Mouse (Mus musculus) ovary, adult 18-20 months (tissue): ENCODE measurements at regions not wholly inside any gene's neighbourhood (a gene's known extent, or its start where the extent isn't known, plus 50 kb on each side); places are given as distances from the start of the nearest gene placed in this dataset.
"Not testable (repeated sequence)": the region's sequence is repeated elsewhere in the genome, so short reads cannot be mapped to it uniquely, and the experiment has no call there.

ENCODE experiments used
- DNase-seq: peaks from one replicate; pipeline ENCODE4 v3.0.0; 2022; ENCODE audit warnings: low spot score, mixed read lengths

DNA sequence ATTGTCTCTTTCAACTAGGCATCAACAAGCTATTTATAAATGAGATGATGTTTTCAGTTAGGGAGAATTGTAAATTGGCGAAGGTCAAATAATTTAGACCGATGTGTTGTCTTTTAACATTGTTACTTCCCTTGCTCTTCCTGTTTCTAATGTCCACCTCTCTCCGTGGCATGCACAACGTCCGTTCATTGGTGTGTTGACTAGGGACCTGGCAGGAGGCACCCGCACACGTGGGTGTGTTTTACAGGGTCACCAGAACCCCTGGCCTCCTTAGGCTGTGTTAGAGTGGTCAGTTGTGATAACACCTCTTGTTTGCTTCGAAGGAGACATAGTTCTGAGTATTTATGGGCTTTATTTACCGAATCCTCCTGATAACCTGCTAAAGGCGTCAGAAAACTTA, 222.8 kb downstream of the Brms1l start:
- DNase-seq, result no peak

DNA sequence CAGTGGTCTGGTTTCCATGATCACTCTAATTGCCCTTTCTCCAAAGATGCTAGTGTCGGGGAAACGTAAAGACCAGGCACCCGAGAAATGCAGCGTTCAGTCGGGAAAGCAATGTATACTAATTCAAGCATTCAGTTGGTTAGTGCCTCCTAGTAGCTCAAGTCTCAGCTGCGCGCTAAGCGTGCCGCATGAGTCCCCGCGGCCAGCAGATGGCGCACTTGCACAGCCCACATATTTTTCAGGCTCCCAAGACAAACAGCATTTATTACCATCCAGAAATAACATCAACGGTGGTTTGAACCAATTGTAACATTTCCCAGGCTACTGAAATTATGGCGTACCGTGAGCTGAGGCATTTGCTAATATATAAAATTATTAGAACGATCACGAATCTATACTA, 222.3 kb downstream of the Brms1l start:
- peak; percentile 16 for DNase-seq

DNA sequence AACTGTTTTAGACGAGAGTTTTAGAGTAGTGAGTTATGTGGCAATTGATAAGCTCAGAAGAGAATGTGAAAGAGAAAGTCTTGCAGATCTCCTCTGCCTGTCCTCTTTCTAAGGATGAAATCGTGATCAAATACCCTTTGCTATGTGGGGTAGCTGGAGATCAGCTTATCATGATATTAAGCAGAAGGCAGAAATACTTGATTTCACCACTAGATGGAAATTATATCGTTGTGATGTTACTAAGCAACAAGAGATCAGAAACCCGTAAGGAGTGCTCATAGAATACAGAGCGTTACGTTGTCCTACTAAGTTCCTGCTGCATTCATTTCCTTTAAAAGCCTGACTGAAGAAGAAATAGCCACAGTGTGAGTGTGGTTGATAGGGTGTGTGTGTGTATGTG, 219.3 kb downstream of the Brms1l start:
- no peak for DNase-seq

DNA sequence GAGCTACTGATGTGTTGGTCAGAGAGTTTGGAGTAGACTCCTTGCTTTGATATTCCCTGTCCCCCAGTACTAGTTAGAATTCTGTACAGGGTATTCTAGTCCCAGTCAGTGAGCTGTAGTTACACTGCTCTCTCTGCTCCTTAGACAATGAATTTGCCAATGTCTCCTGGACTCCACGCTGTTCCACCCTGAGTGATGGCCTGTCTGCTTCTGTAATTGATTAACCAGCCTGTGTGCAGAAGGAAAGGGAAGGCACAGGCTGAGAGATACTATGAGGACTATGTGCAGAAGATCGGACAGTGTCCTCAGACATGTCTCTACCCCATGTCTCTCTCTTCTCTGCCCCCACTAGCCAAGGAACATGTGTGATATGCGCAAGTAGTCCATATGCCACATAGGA, 209.9 kb downstream of the Brms1l start:
- DNase-seq, result no peak

DNA sequence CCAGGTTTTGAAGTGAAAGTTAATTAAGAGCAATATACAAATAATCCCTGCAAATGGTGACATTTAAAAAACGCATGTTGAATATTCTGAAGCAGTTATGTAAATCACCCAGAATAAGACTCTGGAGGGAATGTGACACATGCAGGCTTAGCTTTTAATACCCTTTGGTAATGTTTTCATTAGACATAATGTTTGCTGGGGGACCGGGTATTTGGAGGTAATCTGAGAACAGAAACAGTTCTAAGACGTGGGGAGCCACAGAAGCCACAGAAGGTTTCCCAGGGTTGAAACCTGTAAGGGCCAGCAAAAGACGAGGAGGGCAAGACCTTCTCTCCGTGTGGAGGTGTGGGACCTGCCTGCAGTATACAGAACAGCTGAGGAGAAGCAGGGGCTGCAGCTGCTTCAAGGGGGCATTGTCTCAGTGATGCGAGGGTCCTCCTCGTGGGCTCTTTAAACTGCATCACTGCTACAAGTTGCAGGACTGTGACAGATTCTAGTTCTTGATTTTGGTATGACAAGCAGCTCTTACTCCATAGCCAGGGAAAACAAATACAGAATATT, 184.9 kb downstream of the Brms1l start:
- no peak for DNase-seq

DNA sequence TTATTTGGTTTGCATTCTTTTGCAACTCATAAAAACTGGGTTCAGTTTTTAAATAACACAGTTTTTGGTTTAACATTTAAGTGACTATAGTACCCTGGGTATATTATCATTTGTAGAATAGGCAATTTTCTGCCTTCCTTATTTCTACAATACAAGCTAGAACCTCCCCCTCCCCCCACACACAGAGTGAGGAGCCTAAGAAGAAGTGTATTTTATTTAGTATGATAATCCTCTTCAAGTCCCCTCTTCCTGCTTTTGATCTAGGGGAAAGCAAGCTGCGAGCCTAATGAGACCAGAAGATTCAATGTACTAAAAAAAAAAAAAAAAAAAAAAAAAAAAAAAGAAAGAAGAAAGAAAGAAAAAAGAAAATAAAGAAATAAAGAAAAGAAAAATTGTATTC, 184.4 kb downstream of the Brms1l start:
- DNase-seq, result no peak

DNA sequence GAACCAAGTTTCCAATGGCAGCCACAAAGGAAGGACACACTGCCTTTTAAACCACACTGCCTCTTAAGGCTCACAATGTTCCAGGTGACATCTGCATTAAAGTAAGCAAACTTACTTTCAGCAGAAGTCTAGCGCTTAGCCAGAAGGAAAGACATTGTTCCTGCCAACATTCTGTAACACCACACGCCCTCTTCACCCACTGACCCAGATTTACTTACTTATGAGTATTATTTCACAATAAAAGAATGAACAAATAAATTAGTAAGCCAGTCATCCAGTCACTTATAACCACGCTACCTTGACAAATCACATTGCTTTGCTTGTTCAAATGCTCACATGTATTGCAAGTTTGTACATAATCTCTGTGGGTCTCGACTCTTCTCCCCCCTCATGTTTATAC, 173.9 kb downstream of the Brms1l start:
- no peak for DNase-seq

DNA sequence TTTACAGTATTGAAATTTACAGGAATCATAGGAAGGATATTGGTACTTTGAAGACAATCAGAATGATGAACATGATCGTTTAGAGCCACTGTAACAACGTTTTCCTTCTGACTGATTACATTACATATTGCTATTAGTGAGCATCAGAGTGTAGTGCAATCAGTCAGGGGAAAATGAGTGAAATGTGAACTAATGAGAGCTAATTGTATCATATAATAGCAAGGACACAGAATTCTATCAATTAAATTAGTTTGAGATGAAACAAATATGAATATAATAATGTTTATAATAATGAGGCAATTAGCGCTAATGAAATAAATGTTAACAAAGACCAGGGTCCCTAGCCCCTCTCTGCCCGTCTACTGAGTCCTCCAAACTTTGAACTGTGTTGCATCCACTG, 169.7 kb downstream of the Brms1l start:
- no peak for DNase-seq

DNA sequence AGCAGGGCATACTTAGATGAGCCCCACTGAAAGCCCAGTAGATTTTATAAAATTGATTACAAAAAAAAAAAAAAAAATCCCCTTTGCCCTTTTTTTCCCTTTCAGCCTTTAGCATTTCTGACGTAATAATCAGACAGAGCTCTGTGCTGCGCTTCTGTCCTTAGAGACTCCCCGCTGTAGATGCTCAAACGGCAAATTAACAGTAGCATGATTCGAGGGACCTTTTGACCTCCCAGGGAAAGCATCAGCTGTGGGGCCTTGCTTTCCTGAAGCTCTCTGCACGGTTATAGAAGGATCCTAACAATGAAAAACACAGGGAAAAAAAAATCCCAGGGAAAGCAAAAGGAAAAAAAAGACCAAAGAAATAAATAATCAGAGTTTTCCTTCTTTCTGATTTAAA, 169.2 kb downstream of the Brms1l start:
- no peak for DNase-seq

DNA sequence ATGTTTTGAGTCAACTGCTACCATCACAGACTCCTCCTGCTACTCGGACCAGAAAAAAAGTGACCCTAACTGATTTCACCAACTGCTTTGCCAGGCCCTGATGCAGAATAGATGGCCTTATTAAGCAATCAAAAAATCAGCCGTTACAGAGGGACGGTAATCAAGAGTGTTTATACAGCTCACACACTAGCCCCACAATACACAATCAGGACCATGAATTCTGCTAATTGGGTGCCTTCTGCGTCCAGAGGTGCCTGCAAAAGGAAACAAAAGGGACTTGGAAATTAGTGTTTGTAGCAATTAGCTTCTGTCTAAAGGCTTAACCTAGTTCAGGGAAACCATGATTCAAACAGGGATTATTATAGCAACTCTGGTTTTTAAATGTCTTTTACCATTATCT, 168.4 kb downstream of the Brms1l start:
- DNase-seq, result no peak

DNA sequence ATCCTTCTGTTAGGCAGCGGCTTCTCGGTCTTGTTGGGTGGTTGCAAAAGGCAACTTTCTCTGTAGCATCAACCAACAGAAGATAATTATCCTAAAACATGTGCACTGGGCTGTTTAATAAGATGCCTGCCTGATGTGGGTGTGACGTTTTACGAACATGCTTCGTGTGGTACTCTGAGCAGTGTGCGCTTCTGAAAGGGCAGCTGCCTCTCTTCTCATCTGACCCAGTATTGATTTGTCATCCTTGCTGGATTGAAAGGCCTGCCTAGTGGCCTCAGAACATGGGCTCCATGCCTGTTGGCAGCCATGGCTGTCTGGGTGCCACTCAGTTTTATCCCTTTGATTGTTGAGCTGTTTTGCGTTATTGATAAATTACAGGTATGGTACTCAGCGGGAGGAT, 167.4 kb downstream of the Brms1l start:
- DNase-seq, result no peak

DNA sequence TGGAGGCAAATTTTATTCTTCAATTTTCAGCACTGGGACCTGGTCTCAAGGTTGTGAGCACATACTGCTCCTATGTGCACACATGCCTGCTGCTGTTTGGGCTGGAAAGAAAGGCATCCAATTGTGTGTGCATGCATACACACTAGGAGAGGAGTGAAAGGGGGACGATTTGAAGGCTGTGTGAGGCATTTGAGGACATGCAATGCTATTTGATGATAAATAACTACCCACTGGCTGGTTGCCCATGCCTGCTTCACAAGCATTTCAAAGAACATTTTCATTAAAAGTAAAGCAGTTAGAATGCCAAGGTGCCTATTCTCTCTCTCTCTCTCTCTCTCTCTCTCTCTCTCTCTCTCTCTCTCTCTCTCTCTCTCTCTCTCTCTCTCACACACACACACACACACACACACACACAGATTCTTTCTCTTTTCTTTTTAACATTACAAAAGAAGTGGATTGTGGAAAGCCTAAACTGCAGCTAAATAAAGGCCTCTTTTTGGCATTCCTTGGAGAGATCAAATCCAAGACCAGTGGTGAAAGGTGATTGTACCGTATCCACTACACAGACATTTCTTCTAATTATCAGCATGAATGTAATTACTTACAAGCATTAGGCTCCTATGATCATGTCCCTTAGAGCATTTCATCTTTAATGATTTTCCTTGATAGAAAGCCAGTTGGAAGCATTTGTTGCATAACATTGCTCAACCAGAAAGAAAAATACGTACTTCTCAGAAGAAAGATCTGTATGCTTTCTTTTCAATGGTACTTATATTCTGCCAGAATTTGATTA, 160.7 kb downstream of the Brms1l start:
- DNase-seq, result no peak

DNA sequence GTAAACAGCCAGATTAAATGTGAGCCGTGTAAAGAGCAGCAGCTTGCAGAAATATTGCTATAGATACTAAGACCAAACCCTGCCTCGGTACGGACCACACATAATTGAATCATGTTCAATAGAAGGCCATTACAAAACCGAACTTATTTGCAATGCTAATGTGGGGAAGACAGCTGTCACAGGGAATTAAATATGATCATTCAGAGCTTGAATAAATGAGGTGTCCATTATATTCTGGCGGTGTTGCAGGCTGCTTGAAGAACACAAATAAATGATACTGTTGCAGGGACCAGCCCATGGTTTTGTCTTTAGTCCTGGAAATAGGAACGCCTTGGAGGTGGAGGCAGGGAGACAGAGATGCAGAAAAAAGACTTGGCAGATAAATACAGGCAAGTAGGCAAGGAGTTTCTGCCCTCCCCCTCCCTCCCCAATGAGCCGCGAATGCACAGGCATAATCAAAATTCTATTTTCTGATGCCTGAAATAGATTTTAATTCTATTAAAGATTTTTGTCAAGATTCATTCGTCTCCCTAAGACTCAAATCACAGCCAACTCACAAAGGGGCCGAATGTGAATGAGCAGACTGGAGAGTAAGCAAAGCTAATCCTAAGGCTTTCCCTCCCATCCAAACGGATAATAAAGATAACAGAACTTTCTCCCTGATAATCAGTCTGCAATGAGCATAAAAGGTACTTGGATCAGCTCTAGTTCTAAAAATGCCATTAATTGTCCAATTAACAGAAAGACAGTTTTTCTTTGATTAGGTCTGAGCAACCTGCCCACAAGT, 147.6 kb downstream of the Brms1l start:
- DNase-seq, result no peak

DNA sequence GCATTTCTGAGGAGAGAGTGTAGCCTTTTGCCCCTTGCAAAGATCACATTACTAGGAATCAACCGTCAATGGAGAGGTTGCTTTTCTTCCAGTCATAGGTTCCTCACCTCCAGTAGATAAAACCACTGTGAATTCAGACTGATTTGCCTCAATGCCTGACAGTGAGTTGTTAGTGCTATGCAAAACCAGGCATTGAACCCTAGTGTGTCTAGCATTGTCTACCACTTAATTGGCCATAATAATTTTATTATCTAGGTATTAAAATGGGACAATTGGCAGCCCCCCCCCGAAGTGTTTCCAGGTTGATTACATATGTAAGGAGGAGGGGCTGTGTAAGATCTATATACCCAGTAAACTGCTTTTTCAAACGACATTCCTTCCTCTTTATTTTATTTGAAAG, 147.0 kb downstream of the Brms1l start:
- DNase-seq, result no peak

DNA sequence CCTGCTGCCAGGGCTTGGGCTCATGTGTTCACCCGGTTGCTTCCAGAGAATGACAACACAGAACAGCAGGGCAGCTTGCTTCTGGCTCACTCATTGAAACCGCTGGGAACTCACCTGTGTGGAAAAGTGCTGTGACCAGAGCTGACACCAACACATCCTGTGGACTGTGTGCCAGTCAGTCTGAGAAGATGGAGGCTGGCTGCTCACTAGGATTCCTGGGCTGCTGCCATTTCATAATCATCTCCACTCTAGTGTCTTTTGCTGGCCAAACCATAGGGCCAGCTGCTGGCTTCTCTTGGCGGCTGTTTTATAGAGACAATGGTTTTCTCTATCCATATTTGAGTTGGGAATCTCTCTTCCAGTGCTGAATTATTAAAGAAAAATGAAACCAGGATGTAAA, 138.1 kb downstream of the Brms1l start:
- DNase-seq, result no peak

DNA sequence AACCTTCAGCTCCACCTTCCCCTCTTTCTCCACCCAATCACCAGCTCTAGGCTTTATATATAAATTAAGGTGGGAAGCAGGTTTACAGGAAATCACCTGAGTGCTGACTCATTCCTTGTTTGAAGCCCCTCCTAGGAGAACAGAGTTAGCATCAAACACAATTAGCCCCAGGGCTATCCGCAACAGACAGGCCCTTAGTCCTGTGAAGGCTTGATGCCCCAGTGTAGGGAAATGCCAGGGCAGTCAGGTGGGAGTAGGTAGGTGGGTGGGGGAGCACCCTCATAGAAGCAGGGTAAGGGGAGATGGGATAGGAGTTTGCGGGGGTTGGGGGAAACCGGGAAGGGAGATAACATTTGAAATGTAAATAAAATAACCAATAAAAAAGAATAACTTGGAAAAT, 123.2 kb downstream of the Brms1l start:
- DNase-seq, result not testable (repeated sequence)

DNA sequence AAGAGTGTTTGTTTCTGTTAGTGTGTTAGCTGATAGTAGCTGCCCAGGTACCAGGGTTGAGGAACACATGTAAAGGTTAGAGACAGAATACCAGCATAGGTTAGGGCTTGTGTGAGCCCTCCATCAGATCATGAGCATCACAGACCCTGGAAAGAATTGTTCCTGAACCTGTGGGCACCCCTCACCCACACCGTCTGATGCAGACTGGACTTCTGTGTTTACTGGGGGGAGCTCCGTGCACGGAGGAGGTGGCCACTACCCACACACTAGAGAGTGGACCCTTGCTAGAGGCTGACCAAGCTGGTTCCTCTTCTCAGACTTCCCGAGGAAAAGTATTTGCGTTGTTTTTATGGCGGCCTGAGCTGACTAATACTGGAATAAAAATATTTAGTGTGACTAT, 104.4 kb downstream of the Brms1l start:
- DNase-seq, result no peak

DNA sequence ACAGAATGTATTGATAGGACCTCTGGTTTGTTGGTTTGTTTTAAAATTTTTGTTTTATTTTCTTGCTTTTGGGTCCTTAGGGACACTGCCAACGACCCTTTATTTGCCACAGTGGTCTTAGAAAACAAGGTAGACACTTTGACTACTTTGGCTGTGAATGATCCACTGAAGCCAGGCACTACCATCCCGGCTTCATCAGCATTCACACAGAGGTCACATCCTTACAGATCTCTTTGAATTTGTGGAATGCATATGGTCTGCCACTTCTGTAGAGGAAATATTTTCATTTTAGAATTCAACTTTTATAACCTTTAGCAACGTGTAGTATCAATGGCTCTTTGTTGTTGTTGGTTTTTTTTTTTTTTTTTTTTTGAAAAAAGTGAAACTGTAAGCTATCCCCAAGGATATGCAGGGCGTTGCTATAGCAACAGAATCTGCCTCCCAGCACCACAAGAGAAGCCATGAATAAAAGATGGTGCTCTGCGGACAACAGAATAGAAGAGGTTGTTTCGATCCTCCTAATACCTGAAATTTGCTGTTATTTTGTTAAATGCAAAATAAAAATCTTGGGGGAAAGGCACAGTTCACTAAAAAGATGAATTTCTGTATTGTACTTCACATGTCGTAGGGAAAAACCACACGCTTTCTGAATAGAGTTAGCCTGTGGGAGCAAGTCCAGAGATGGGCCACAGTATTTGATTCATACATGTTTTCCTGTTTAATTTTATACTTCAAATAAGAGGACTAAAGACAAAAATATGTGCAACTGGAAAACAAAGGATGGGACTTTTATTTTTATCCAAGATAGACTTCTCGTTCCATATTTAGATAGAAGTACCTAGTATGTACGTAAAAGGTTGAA, 103.4 kb downstream of the Brms1l start:
- DNase-seq, result no peak

DNA sequence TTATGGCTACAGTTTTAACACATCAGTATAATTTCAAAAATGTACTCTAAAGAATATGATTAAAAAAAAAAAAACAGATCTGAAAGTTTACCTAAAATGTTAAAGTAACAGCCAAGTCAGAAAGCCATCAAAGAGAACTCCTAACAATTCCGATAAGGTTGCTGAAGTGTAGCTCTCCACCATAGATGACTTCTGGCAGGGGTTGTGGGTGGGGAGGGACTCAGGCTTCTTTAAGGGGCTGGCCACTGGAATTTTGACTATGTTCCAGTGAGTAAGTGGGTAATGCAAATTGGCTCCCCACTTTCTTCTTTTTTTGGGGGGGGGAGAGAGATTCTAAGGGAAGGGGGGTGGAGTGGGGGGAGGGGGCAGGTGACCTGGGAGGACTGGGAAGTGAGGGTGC, 98.0 kb downstream of the Brms1l start:
- no peak for DNase-seq

DNA sequence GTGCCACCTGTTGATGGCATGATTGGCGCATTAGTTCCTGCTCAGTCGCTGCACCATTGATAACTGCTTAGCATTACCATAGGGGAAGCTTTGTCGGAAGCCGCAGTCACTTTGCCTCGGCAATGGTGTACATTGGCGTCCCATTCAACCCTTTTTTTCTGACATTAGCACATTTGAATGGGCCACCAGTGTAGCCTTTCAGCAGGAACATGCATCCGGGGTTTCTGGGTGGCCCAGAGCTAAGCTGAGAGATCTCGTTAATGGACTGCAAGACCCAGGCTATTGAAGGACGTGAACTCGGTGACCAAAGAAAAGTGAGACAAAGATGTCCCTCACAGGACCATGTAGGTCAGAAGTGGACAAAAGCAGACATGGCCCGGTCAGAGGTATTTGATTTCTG, 97.3 kb downstream of the Brms1l start:
- DNase-seq, result no peak

DNA sequence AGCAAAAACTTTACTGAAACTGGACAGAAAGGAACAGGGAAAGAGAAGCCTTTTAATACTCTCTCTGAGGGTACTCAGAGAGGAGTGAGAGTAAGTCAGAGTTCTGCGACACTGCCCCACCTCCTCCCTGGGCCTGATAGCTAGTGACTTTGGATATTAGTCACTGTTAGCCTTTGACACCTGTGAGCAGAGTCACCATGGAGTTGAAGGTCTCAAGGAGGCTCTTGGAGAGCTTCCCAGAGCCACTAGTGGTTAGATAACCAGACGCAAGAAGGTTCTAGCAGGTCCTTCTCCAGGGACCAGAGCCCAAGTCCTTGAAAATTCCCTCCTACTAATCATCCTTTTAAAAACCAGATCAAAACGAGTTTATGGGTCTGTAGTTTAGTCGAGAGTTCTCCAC, 94.3 kb downstream of the Brms1l start:
- peak; percentile 7 for DNase-seq

DNA sequence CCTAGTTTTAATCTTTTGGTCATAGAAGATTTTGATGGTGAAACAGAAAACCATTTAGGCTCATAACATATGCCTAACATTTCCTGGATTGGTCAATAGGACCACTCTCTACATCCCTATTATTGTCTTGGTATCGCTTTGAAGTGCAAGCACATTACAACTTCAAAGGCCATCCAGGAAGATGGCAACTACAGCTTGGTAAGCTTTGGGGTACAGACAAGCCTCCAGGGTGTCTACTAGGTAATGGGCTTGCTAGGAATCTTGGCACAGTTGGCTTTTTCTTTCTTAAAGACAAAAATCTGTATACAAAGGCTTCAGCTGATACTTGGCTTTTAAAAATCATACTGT, 90.8 kb downstream of the Brms1l start:
- no peak for DNase-seq
